Mouse (Mus musculus) testis, adult 2 months (tissue): ENCODE results near the gene Plppr2.

Experiments
- CTCF ChIP-seq: fragments of 200-500 bp; IDR thresholded peaks from 2 replicates; pipeline ENCODE4 v1.5.1; 2012; ENCODE audit warnings: low read depth, mild to moderate bottlenecking, inconsistent platforms, low read length, moderate library complexity; ENCODE audit not compliant: control insufficient read depth, insufficient read depth, insufficient replicate concordance
- POLR2A ChIP-seq: fragments of 200-500 bp; IDR thresholded peaks from 2 replicates; pipeline ENCODE4 v1.6.1; 2012; ENCODE audit warnings: low read depth, mild to moderate bottlenecking, inconsistent platforms, low read length, moderate library complexity; ENCODE audit not compliant: control insufficient read depth

GRCm38 (mm10) chr9:21958372-21958771 lies 21.5 kb downstream of the Plppr2 start:
- TF ChIP-seq CTCF = no peak
- no peak for TF ChIP-seq POLR2A
